Mouse (Mus musculus): Measurements from ENCODE around the gene Spop. TPM values are rescaled to one million over a fixed set of nuclear protein-coding genes. Genes with fewer than 3 reads are reported as not detected.

Spop gene
- total RNA-seq, 2 experiments from 2014 or later = 37.5 to 55.3 TPM

DNA sequence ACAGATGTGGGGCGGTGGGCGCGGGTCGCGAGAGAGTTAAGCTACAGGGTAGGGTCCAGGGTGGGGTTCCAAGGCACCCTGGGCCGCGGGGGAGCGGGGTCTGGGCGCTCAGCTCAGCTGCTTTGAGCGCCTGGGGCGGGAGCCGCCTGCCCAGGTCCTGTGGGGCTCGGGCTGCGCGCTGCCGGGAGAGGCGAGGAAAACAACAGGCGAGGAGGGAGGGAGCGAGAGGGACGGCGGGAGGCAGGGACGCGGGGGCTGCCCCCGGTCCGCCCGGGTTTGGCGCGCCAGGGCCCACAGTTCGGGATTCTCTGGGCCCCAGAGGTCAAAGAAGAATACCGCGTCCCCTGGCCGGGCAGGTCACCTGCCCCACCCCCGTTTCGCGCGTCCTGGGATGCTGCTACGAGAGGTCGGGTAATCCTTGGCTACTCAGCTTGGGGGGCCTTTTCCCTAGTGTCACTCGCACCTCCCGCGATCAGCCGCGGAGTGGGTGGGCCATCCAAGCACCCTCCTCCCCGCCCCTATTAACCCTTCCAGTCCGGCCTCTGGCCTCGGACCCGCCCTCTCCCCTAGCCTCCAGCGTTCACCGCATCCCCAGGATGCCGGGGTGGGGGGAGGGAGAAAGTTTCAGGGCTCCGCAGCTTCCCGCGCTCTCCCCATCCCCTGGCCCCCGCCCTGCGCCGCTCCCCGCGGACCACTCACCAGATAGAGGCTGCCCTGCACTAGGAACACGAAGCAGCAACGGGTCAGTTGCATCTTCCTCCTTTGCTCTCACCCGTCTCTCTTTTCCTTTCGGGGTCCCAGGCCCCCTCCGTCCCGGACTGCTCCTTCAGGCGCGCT, 99.8 kb downstream of the Spop start:
- ATAC-seq (replicated peaks; ENCODE audit: low FRiP score, low TSS enrichment, poor library complexity, severe bottlenecking) = no peak

DNA sequence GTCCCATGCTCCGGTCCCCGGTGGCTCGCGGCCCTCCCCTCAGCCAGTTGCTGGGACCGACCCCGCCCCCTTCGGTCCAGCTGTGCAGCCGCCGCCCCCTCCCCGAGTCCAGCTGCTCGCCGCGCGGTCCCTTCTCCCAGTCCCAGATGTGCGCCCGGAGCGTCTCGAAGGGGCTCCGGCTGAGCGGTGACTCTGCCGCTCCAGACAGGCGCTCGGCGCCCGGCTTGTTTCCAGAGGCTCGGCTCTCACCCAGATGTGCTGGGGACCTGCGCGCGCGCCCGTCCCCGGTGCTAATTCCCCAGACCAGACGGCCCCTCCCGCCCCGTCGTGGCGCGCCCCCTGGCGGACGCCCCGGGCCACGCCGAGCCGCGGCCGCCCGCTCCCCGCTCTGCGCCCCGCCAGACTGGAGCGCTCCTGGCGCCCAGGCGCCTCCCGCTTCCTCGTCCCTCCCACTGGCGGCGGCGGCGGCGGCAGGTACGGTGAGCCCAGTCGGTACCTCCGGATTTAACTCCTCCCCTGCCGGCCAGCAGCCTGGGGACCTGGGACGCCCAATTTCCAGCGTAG, 100.5 kb downstream of the Spop start, which contains the start of gene Nxph3:
Gene Nxph3 (minus strand): TSS at position 273 of the 564 bp plus-strand sequence.
- ATAC-seq (replicated peaks; ENCODE audit: low FRiP score, low TSS enrichment, poor library complexity, severe bottlenecking) = peak; percentile 50

DNA sequence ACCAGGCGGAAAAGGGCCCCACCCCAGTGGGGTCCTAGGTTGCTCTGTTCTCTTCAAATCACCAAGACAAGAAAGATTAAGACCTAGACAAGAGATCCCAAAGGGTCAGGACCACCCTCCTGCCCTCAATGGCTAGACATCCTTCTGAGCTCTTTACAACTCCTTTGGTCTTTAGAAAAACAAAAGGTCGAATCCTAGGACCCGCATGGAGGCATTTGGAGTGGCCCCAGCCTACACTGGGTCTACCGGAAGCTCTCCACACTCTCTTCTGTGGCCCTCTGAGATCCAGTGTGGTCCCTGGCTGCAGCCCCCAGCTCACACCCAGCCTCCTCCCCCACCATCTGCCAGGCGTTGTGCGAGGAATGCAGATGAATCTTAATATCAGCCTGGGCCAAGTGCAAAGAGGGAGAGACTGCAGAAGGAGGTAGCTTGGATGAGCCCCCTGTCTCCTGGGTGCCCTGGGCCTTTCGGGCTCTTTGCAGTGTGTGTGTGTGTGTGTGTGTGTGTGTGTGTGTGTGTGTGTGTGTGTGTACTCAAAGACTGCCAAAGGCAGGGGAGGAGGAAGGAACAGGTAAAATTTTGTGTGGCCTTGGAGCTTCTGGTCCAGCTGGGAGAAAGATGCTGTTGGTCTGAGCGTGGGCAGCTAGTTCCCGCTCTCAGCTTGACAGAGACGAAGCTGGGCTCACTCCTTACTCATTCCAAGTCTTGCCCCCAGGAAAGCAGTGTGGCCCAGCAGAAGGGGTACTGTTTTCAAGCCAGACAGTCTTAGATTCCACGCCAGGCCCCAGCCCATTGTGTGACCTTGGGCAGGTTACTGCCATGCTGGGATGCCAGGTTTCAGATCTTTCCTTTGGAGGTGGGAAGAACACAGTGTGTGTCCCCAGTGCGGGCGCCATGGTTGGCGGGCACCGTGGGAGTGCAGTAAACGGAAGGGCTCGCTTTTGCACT, 101.8 kb downstream of the Spop start:
- no peak for ATAC-seq (replicated peaks; ENCODE audit: low FRiP score, low TSS enrichment, poor library complexity, severe bottlenecking)

DNA sequence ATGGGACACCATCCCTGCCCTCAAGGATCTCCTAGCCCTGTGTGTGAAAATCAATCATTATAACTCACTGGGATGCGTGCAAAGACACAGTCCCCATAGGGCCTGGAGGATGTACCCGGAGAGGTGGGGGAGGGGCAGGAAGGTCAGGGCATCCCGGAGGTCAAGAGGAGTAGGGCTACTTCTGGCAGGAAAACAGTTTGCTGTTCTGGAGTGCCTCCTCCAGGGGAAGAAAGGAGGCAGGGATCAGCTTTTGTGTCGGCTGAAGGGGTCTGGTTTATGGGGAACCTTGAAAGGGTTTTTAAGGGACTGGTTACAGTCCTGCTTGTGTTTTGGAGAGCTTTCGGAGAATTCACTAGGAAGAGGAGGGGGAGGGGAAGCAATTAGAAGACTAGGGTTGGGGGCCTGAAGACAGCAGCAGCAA, 102.6 kb downstream of the Spop start:
- no peak for ATAC-seq (replicated peaks; ENCODE audit: low FRiP score, low TSS enrichment, poor library complexity, severe bottlenecking)

DNA sequence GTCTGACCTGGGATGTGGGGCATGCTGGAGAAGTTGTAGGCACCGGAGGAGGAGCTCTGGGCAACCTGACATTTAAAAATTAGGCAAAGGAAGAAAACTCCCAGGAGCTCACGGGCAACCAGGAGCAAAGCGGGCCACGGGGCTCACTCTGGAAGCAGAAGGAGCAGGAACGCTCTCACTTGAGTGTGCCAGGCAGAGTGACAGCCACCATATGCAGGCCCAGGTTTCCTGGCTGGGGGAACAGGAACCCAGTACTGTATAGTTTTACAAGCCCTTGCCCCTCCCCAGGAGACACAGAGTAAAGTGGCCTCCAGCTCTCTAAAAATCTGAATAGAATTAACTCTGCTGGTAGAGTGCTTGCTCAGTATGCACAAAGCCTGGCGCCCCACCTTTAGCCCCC, 103.3 kb downstream of the Spop start:
- ATAC-seq (replicated peaks; ENCODE audit: low FRiP score, low TSS enrichment, poor library complexity, severe bottlenecking) = no peak

DNA sequence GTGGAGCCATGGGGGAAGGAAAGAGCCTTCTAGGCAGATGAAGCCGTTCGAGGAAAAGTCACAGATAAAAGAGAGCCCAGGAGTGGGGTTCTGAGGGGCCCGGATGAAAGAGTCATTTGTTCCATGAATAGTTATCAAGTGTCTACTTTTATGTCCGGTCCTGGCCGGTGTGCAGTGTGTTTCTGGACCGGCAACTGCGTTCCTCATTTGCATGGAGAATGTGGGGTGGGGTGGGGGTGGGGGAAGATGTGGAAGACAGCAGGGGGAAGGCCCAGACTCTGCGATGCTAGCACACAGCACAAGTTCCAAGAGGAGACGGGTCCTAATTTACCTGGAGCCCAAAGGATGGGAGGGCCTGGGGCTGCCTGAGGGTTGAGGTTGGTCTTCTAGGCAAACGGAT, 105.4 kb downstream of the Spop start:
- no peak for ATAC-seq (replicated peaks; ENCODE audit: low FRiP score, low TSS enrichment, poor library complexity, severe bottlenecking)

DNA sequence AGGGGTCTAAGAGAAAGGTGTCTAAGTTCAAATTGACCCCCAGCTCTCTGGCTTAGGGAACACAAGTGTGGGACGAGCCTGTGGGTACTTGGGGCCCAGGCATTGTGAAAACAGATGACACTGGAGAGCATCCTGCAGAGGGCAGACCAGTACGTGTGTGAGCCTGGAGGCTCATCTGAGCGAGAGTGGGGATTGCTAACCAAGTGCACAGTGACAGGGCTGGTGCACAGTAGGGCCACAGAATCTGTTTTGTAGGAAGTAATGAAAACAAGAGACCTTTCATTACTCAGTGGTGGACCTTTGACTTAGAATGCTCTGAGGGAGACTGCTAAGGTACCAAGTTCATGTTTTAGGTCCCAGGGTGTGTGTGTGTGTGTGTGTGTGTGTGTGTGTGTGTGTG, 106.1 kb downstream of the Spop start:
- no peak for ATAC-seq (replicated peaks; ENCODE audit: low FRiP score, low TSS enrichment, poor library complexity, severe bottlenecking)

DNA sequence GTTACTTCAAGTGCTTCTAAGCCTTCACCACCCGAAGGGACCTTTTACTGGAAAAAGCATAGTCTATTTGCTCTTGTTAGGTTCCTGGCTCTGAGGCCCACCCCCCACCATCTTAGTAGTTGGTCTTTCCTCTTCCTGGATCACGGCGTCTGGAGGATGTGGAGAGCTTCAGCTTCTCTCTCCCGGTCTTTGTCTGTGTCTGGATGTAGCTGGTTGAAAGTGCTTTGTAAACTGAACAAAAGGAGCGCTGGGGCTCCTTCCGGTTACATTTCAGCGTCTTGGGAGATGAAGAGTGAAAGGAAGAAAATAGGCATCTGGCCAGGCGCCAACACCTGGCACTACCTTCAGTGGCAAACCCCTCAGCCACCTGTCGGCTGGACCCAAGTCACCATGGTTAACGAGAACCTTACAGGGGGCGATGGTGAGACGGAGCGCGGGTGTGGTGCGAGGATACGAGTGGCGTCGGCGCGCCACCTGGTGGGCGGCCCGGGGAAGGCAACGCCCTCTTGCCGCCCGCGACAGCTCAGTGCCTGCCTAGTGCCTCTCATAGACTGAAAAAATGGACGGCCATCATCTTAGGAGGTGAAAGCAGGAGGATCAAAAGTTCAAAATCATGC, 106.7 kb downstream of the Spop start:
- peak; percentile 93 for ATAC-seq (replicated peaks; ENCODE audit: low FRiP score, low TSS enrichment, poor library complexity, severe bottlenecking)

DNA sequence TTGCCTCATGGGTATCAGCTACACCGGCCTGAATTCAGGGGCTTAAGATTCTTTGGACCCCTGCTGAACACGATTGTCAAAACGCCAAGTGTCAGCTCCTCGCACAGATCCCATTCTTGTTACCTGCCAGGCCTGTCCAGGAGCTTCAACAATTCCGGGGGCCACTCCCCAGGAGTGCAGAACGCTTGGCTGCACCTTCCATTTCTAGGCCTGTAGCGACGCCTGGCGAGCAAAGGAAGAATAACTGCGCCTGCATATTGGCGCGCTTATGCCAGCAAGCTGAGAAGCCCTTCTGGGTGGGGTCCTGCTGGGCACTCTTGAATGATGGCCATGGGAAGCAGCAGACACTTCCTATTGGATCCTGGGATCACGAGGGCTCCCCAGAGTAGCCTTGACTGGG, 107.7 kb downstream of the Spop start:
- peak; percentile 51 for ATAC-seq (replicated peaks; ENCODE audit: low FRiP score, low TSS enrichment, poor library complexity, severe bottlenecking)

DNA sequence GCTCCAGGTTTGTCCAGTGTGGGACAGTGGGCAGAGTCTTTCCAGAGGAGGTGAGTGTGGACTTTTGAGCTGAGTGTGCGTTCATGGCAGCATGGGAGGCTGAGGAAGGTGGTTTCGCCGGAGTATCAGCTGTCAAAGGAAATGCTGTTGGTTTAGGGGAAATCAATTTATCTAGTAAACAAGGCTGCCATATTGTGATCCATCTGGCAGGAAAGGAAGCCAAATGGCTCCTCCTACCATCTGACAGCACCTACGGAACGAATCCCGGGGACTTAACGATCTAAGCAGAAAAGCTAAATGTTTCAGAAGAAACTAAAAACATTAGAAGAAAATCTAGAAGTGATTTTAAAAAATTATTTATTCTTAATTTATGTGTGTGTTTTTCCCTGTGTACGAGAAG, 113.4 kb downstream of the Spop start:
- no peak for ATAC-seq (replicated peaks; ENCODE audit: low FRiP score, low TSS enrichment, poor library complexity, severe bottlenecking)

DNA sequence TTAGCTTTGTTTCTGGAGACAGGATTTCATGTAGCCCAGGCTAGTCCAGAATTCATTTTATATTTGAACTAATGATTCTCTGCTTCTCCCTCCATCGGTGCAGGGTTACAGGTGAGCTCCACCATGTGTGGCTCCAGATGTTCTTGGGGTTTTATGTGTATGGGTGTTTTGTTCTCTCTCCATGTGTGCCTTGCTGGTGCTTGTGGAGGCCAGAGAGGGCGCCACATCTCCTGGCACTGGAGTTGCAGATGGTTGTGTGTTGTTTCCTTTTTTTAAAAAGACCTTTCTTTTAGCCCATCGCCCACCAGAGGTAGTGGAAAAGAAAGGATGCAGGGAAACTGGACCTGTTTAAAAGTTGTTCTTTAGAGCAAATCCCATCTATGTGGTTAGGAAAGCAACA, 114.4 kb downstream of the Spop start:
- no peak for ATAC-seq (replicated peaks; ENCODE audit: low FRiP score, low TSS enrichment, poor library complexity, severe bottlenecking)

DNA sequence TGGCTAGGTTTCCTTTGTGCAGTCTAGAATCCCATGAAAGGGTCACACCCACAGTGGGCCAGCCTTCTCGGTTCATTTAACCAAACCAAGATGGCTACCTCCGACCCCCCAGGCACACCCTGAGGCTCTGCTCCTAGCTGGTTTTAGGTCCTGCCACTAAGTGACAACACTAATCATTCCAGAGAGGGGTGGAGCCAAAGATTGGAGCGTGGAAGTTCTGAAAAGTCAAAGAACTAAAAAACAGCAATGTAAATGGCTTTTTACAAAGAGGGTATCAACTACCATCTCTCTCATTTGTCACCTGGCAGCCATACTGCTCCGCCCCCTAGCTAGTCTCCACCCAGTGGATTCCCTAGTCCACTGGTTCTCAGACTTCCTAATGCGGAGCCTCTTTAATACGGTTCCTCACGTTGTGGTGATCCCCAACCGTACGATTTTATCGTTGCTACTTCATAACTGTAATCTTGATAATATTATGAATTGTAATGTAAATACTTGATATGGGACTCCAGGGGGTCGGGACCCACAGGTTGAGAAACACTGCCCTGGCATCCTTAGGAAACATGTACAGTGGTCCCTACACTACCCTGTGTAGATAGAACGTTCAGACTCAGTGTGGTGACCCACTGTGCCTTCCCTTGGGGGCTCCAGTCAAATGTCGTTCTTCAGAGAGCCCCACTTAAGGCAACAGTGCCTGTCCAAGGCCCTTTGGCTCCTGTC, 118.6 kb downstream of the Spop start:
- ATAC-seq (replicated peaks; ENCODE audit: low FRiP score, low TSS enrichment, poor library complexity, severe bottlenecking) = no peak

DNA sequence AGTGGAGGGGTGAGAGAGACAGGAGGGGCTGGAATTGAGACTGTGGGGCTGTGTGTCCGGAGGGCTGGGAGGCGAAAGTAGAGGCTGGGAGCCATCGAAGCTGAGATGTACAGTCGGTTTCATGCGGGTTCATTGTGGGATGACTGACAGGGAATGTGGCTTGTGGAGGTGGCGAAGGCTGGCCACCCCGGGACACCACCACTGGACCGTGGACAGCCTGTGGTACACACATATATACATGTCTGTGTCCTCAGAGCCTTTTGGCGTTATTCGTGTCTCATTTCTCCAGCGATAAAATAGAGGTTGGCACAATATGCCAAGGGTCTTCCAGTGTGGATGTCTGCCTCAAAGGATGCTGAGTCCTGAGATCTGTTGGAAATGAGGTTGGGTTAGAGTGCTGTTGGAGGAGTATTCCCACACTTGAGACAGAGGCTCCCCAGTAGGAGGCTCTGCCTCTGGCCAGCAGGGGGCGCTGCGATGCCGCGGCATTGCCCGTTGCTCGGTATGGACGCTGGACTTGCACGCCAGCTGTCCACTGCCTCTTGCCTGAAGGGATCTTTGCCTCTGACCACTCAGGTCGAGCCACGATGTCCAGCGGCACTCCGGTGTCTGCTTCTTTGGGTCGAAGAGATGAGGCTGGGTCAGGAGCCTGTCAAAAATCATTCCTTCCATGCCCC, 119.7 kb downstream of the Spop start:
- peak; percentile 81 for ATAC-seq (replicated peaks; ENCODE audit: low FRiP score, low TSS enrichment, poor library complexity, severe bottlenecking)

DNA sequence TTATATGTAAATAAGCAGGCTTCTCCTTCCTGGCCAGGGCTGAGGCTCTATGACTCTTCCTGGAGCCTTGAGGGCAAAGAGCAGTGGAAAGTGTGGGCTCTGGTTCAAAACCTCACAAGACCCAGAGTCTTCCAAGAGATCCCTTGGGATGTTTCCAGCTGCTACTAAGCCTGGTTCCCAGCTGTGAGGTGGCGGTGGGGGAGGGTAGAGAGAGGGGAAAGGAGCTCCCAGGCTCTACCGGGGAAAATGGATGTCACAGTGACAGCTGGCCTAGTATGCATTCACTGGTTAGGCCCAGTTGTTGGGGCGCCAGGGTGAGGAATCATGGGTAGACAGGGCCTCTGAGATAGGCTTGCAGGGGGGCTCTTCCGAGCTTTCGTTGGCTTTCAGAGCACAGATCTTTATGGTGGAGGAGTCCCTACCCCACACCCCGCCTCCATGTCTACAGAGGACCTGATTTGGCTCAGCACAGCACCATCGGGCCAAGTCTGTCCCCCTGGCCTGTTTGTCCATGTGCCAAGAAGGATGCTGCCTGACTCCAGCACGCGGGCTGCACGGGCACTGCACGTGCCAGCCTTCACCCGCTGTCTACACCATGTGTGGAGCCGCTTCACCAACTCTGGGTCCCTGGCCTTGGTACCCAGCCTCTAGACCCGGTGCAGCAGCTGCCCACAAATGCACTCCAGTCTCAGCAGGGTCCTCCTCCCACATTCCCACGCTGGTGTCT, 124.7 kb downstream of the Spop start:
- ATAC-seq (replicated peaks; ENCODE audit: low FRiP score, low TSS enrichment, poor library complexity, severe bottlenecking) = no peak

DNA sequence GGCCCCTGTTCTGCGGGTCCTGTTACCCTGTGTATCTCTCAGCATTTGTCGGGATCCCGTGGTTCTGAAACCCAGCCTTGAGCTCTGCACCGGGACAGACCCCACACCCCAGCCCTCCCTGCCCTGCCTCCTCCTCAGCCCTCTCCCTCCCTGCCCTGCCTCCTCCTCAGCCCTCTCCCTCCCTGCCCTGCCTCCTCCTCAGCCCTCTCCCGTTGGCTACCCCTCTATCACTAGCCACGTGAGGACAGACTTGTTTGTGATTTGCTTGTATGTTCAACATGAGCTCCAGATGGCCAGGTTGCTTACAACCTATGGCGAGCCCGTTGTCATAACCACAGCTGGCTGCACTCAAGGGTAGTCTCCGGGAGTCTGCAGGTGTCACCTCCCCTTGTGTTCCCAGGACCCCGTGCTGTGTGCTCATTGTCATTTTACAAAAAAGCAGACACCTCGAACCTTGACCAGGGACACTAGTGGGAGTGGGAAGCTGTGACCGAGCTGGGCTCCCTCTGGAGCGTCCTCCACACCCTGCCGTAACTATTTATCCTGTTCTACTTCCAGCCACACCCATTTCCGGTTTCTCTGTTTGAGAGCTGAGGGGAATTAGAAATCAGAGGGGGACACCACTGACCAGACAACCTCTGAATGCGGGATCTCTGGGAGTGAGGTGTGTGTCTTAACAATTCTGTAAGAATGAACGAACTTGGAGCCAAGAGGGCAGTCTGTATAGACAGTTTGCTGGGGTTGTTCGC, 126.9 kb downstream of the Spop start:
- ATAC-seq (replicated peaks; ENCODE audit: low FRiP score, low TSS enrichment, poor library complexity, severe bottlenecking) = no peak
